Comparison of ENCODE assay signal across 15 mouse cellular contexts in the genomic region with DNA sequence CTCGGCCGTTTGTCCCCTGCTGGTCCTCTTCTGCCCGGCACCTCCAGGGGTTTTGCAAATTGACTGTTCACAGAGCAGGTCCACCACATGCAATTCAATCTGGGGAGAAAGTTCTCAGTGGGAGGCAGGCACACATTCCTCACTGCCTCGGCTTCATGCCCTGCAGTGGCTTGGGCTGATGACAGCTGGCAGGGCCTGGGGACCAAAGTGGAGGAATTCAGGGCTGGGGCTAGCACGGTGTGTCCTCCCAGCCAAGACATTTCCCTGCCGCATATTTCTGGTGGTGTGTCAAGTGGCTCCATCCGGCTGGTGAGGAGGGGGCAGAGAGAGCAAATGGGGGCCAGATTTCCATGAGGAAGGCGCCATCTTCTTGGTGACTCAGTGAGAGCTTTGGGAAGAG. TPM values are rescaled to one million over a fixed set of nuclear protein-coding genes. Genes with fewer than 3 reads are reported as not detected.
DNase-seq lines count a peak whose midpoint lies in the region; ATAC-seq and TF ChIP-seq lines count a peak whose summit lies in the region.
"Had no signal": no experiment of that assay in that cellular context is flagged by ENCODE, and none has a peak within 500 bp of the region (broad histone marks: within the 10 kb centered on the region; RNA-seq: fewer than 3 reads in every experiment).

No protein-coding gene starts in this region.

- WGBS in hindbrain, embryonic 10.5 days = 30% methylated on average over 8 of the region's 8 CpGs
- WGBS in hindbrain, embryonic 14.5 days = 30% methylated on average over 8 of the region's 8 CpGs
- WGBS in forebrain, embryonic 11.5 days = 35% methylated on average over 8 of the region's 8 CpGs

- no peak overlapping the region for H3K4me2 ChIP-seq in hindbrain, embryonic 14.5 days (replicated peaks)
- no peak overlapping the region for H3K4me2 ChIP-seq in myocyte (ENCODE audit: low read depth)
- no peak overlapping the region for H3K4me2 ChIP-seq in forebrain, embryonic 11.5 days (ENCODE audit: low read depth, low read length, severe bottlenecking)
- H3K4me2 ChIP-seq: liver, embryonic 11.5 days had no signal

- peaks cover 38% of the 10 kb centered on the region for H3K27me3 ChIP-seq in hindbrain, embryonic 10.5 days (ENCODE audit: insufficient read depth, poor library complexity, severe bottlenecking)
- no peaks in the 10 kb centered on the region for H3K27me3 ChIP-seq in hindbrain, embryonic 14.5 days (ENCODE audit: control insufficient read depth, insufficient read depth, low read length)
- peaks cover 22% of the 10 kb centered on the region for H3K27me3 ChIP-seq in myocyte (ENCODE audit: control insufficient read depth, insufficient read depth, insufficient read length)
- no peaks in the 10 kb centered on the region for H3K27me3 ChIP-seq in forebrain, embryonic 11.5 days (ENCODE audit: control insufficient read depth, insufficient read depth, low read length)

- H3K9ac ChIP-seq in hindbrain, embryonic 14.5 days = no peak overlapping the region
- H3K9ac ChIP-seq in forebrain, embryonic 11.5 days (ENCODE audit: low read length) = no peak overlapping the region

- H3K4me1 ChIP-seq in hindbrain, embryonic 10.5 days (replicated peaks) = peaks cover 48% of the 10 kb centered on the region
- peaks cover 6% of the 10 kb centered on the region for H3K4me1 ChIP-seq in hindbrain, embryonic 14.5 days (replicated peaks; ENCODE audit: control insufficient read depth, insufficient read depth, low read length)
- peaks cover 6% of the 10 kb centered on the region; the same call in 1 of the 2 replicates for H3K4me1 ChIP-seq in forebrain, embryonic 11.5 days (replicated peaks; ENCODE audit: control insufficient read depth, insufficient read depth, low read length)
- H3K4me1 ChIP-seq: megakaryocyte, embryonic 14.5 days had no signal

- no peaks in the 10 kb centered on the region for H3K9me3 ChIP-seq in hindbrain, embryonic 10.5 days
- no peaks in the 10 kb centered on the region for H3K9me3 ChIP-seq in hindbrain, embryonic 14.5 days (ENCODE audit: control insufficient read depth, low read length)
- H3K9me3 ChIP-seq in forebrain, embryonic 11.5 days (ENCODE audit: control insufficient read depth, low read length) = no peaks in the 10 kb centered on the region
- H3K9me3 ChIP-seq: megakaryocyte, embryonic 14.5 days had no signal

- no peak for DNase-seq in hindbrain, embryonic 10.5 days (ENCODE audit: low spot score)
- no peak for DNase-seq in hindbrain, embryonic 14.5 days (ENCODE audit: low spot score)
- peak; percentile 27 for DNase-seq in retina, postnatal 1 day
- DNase-seq in retina, embryonic 14.5 days (ENCODE audit: low spot score) = no peak
- DNase-seq in gastrocnemius, postnatal 4 days (ENCODE audit: low spot score in 2 of 2) = peak; percentile 32 to 56
- DNase-seq in adipocyte (ENCODE audit: low spot score) = no peak
- no peak for DNase-seq in forebrain, embryonic 11.5 days (ENCODE audit: low spot score)
- DNase-seq: cerebellum, adult 2 months; embryo, embryonic 11 days; kidney, adult 18-20 months had no signal

- H3K36me3 ChIP-seq in hindbrain, embryonic 10.5 days = no peaks in the 10 kb centered on the region
- H3K36me3 ChIP-seq in hindbrain, embryonic 14.5 days (replicated peaks; ENCODE audit: control insufficient read depth, insufficient read depth) = no peaks in the 10 kb centered on the region
- H3K36me3 ChIP-seq in myocyte (ENCODE audit: control insufficient read depth, insufficient read depth) = no peaks in the 10 kb centered on the region
- no peaks in the 10 kb centered on the region for H3K36me3 ChIP-seq in forebrain, embryonic 11.5 days (ENCODE audit: control insufficient read depth, insufficient read depth, low read length)

- no peak for TF ChIP-seq POLR2A in myocyte (IDR thresholded peaks at IDR 0.05; ENCODE audit: insufficient read length, low read depth)

- H3K79me2 ChIP-seq in myocyte (ENCODE audit: control insufficient read depth, insufficient read depth) = no peaks in the 10 kb centered on the region

- ATAC-seq in hindbrain, embryonic 14.5 days (ENCODE audit: low FRiP score) = no peak
- ATAC-seq in forebrain, embryonic 11.5 days (replicated peaks; ENCODE audit: low FRiP score) = no peak
- ATAC-seq: forebrain, embryonic 14.5 days had no signal

- H3K4me3 ChIP-seq in hindbrain, embryonic 10.5 days = no peak overlapping the region
- no peak overlapping the region for H3K4me3 ChIP-seq in hindbrain, embryonic 14.5 days (replicated peaks; ENCODE audit: low read length)
- no peak overlapping the region for H3K4me3 ChIP-seq in myocyte
- H3K4me3 ChIP-seq in forebrain, embryonic 11.5 days (ENCODE audit: low read depth, low read length) = no peak overlapping the region
- H3K4me3 ChIP-seq: megakaryocyte, embryonic 14.5 days had no signal

- no peak overlapping the region for H3ac ChIP-seq in myocyte (ENCODE audit: control insufficient read depth, insufficient read length)

- 0 out of 2 replicates have a peak overlapping the region, but pooled peaks have one; percentile 6 for H3K27ac ChIP-seq in hindbrain, embryonic 10.5 days
- H3K27ac ChIP-seq in hindbrain, embryonic 14.5 days = no peak overlapping the region
- H3K27ac ChIP-seq in forebrain, embryonic 11.5 days (ENCODE audit: low read depth, low read length) = no peak overlapping the region

TF ChIP-seq in myocyte, 11 proteins besides CTCF, POLR2A, EP300 and RAD21:
- TF ChIP-seq REST (IDR thresholded peaks at IDR 0.05; ENCODE audit: insufficient read depth, insufficient read length) (no peak), E2F4 (IDR thresholded peaks at IDR 0.05; ENCODE audit: insufficient read depth) (no peak), TCF12 (IDR thresholded peaks at IDR 0.05; ENCODE audit: insufficient read depth, poor library complexity, severe bottlenecking) (peak; percentile 47), USF1 (IDR thresholded peaks at IDR 0.05; ENCODE audit: low read depth) (no peak), MAX (IDR thresholded peaks at IDR 0.05; ENCODE audit: low read depth) (no peak), SRF (IDR thresholded peaks at IDR 0.05; ENCODE audit: control insufficient read depth, insufficient read length, low read depth) (no peak), POLR2AphosphoS2 (IDR thresholded peaks at IDR 0.05; ENCODE audit: insufficient read length, low read depth) (no peak), TCF3 (IDR thresholded peaks at IDR 0.05; ENCODE audit: insufficient read length, low read depth) (peak; percentile 75), CEBPB (IDR thresholded peaks at IDR 0.05; ENCODE audit: insufficient read depth, poor library complexity, severe bottlenecking) (no peak), MYOG (IDR thresholded peaks at IDR 0.05; ENCODE audit: control insufficient read depth in 1 of 3, insufficient read depth in 1 of 3, insufficient read length in 2 of 3, low read depth in 2 of 3) (peak; percentile 53 to 96 (median 94)), MYOD1 (IDR thresholded peaks at IDR 0.05; ENCODE audit: control insufficient read depth in 1 of 3, insufficient read length in 2 of 3, low read depth in 2 of 3) (peak; percentile 6 to 92 (median 77))

RNA-seq across cellular contexts. Expression of gene Shisal1, which starts 22.5 kb away (rescaled TPM):
- polyA plus RNA-seq in hindbrain, embryonic 10.5 days (2016; fragmentation: Nextera tagmentation; extraction: Ambion mirVana) = 4.0 and 5.2 TPM in 2 replicates
- 13.1 and 15.4 TPM in 2 replicates for polyA plus RNA-seq in hindbrain, embryonic 14.5 days (2014; fragmentation: Nextera tagmentation; extraction: Ambion mirVana)
- total RNA-seq in gastrocnemius, postnatal 4 days (2021) = 10 to 100 TPM; 26.2 to 44.1 TPM
- polyA plus RNA-seq in myocyte (2012; fragmentation: generic; extraction: Trizol) = 2.2 TPM
- polyA plus RNA-seq in forebrain, embryonic 11.5 days (2014; fragmentation: Nextera tagmentation; extraction: Ambion mirVana) = 3.8 and 4.4 TPM in 2 replicates
- total RNA-seq: CH12.LX had no signal

Comparison
In these comparisons a context has a peak if more than half of its experiments do, and no peak if none do; other contexts are left out.
1. DNase-seq: peak in retina, postnatal 1 day (single experiment) and gastrocnemius, postnatal 4 days (2 of 2); none in hindbrain, embryonic 10.5 days (single experiment), hindbrain, embryonic 14.5 days (single experiment), retina, embryonic 14.5 days (single experiment), adipocyte (single experiment) and forebrain, embryonic 11.5 days (single experiment).